Mouse (Mus musculus): ENCODE data around the gene Tpte.
"Not testable (repeated sequence)": the region's sequence is repeated elsewhere in the genome, so short reads cannot be mapped to it uniquely, and the experiment has no call there.

The Tpte gene

GRCm38 (mm10) chr8:22282999-22283491 lies at the start of gene Tpte:
TSS of gene Tpte (plus strand) at chr8:22283441.
- DNase-seq (ENCODE audit: low read depth, low spot score): no peak

- no peak for DNase-seq (ENCODE audit: low read depth, low spot score)
Observed at GRCm38 (mm10) chr8:22242986-22243385, 40.3 kb upstream of the Tpte start.

- no peak for DNase-seq (ENCODE audit: low read depth, low spot score)
Observed at GRCm38 (mm10) chr8:22245663-22246062, 37.6 kb upstream of the Tpte start.

GRCm38 (mm10) chr8:22247956-22248355 lies 35.3 kb upstream of the Tpte start:
- no peak for DNase-seq (ENCODE audit: low read depth, low spot score)

- no peak for DNase-seq (ENCODE audit: low read depth, low spot score)
Observed at GRCm38 (mm10) chr8:22249080-22249479, 34.2 kb upstream of the Tpte start.

- DNase-seq (ENCODE audit: low read depth, low spot score): no peak
Observed at GRCm38 (mm10) chr8:22258946-22259450, 24.2 kb upstream of the Tpte start.

- DNase-seq (ENCODE audit: low read depth, low spot score): no peak
Observed at GRCm38 (mm10) chr8:22259531-22259930, 23.7 kb upstream of the Tpte start.

- DNase-seq (ENCODE audit: low read depth, low spot score): no peak
Observed at GRCm38 (mm10) chr8:22260091-22260722, 23.0 kb upstream of the Tpte start.

- no peak for DNase-seq (ENCODE audit: low read depth, low spot score)
Observed at GRCm38 (mm10) chr8:22262267-22262666, 21.0 kb upstream of the Tpte start.

- DNase-seq (ENCODE audit: low read depth, low spot score): no peak
Observed at GRCm38 (mm10) chr8:22264292-22264691, 18.9 kb upstream of the Tpte start.

- no peak for DNase-seq (ENCODE audit: low read depth, low spot score)
Observed at GRCm38 (mm10) chr8:22264787-22265186, 18.5 kb upstream of the Tpte start.

GRCm38 (mm10) chr8:22265194-22265593 lies 18.0 kb upstream of the Tpte start:
- DNase-seq (ENCODE audit: low read depth, low spot score): no peak

- no peak for DNase-seq (ENCODE audit: low read depth, low spot score)
Observed at GRCm38 (mm10) chr8:22266809-22267208, 16.4 kb upstream of the Tpte start.

- DNase-seq (ENCODE audit: low read depth, low spot score): no peak
Observed at GRCm38 (mm10) chr8:22273142-22273541, 10.1 kb upstream of the Tpte start.

- no peak for DNase-seq (ENCODE audit: low read depth, low spot score)
Observed at GRCm38 (mm10) chr8:22274641-22275040, 8.6 kb upstream of the Tpte start.

- DNase-seq (ENCODE audit: low read depth, low spot score): no peak
Observed at GRCm38 (mm10) chr8:22302326-22302725, 19.1 kb downstream of the Tpte start.

GRCm38 (mm10) chr8:22302896-22303306 lies 19.7 kb downstream of the Tpte start:
- DNase-seq (ENCODE audit: low read depth, low spot score): no peak

GRCm38 (mm10) chr8:22304045-22304444 lies 20.8 kb downstream of the Tpte start:
- DNase-seq (ENCODE audit: low read depth, low spot score): not testable (repeated sequence)

- DNase-seq (ENCODE audit: low read depth, low spot score): no peak
Observed at GRCm38 (mm10) chr8:22306999-22307398, 23.8 kb downstream of the Tpte start.

- no peak for DNase-seq (ENCODE audit: low read depth, low spot score)
Observed at GRCm38 (mm10) chr8:22311446-22311845, 28.2 kb downstream of the Tpte start.

GRCm38 (mm10) chr8:22335426-22335825 lies 52.2 kb downstream of the Tpte start:
- no peak for DNase-seq (ENCODE audit: low read depth, low spot score)

- no peak for DNase-seq (ENCODE audit: low read depth, low spot score)
Observed at GRCm38 (mm10) chr8:22359359-22359758, 76.1 kb downstream of the Tpte start.

GRCm38 (mm10) chr8:22359882-22360281 lies 76.6 kb downstream of the Tpte start:
- DNase-seq (ENCODE audit: low read depth, low spot score): no peak

GRCm38 (mm10) chr8:22376311-22376710 lies 93.1 kb downstream of the Tpte start:
- DNase-seq (ENCODE audit: low read depth, low spot score): no peak

Data from WW6 (cell line).